Mouse (Mus musculus): Measurements from ENCODE around the gene Nod1.
"Not testable (repeated sequence)": the region's sequence is repeated elsewhere in the genome, so short reads cannot be mapped to it uniquely, and the experiment has no call there.

Gene Nod1

DNA sequence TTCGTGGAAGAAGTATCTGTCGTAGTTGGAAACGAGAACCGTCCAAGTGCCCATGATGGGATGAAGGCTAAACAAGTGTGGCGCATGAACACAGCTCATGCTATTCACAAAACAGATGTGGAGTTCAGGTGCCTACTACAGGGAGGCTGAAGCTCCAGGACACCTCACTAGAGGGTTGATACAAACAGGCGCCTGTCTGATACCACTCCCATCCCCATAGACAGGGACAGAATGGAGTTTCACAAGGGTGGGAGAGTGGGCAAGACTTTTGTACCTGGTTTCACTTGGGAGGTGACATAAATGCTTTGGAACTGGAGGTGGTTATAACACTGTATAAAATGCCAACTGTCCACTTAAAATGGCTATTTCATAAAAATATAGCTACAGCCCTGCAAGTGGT, 7.0 kb upstream of the Nod1 start:
- no peak for DNase-seq

DNA sequence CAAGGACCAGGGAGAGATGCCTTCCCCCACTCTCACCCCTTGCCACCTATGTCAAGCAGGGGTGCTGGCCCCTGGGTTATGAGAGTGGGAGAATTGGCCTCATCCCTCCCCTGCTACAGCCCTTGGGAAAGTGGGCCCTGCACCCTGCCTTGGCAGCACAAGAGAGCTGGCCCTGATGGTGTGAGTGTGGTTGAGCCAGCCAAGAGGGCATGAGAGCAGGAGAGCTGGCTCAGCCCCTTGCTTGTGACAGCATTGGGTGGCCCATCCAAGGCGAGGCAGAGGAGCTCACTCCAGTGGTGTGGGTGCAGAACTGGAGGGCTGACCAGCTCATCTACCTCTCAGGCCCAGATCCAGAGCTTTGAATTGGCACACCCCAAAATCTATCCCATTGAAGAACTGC, 3.2 kb upstream of the Nod1 start:
- no peak for DNase-seq

DNA sequence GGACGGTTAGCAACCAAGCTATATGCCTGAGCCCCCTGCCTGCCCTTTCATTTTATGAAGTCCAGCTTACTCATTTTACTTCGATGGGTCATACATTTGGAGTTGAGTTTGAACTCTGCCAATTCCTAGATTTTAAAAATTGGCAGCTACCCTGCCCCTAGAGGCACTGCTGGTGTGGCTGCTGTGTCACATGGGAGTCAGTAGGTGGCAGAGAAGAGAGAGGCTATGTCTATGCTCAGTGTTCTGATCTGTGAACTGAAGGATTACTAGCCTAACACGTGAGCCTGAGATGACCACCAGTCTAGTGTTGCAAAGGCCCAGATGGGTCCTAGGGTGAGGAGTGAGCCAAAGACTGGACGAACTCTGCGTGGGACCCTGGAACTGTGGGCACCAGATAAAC, 2.1 kb upstream of the Nod1 start:
- no peak for DNase-seq

DNA sequence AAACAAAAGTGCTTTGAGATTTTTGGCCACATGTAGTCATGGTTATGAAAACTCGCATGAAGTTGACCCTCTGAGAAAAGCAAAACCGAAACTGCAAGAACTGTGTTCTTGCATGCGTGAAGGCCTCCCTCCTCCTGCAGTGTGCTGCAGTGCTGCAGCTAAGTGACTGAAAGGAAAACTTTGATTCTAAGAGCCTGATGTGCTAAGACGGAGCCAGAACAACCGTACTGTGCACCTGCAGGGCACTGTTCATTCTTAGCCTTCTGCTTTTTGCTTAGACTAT, 458 bp upstream of the Nod1 start:
- DNase-seq, result no peak

DNA sequence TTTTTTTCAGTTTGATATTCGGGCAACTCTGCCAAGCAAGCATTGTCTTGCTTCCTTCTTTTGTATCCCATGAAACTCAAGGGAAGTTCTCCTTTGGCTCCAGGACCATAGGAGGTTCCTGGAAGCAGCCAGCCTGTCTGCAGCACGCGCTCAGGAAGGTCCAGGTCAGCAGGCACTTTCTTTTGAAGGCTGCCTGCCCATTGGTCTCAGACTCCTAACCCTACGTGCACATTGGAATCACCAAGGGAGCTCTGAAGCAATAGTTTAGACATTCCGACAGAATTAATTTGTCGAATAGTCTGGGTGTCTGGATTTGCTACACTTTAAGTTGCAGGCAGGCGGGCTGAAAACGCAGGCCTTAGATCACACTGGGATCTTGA, 691 bp downstream of the Nod1 start:
- no peak for DNase-seq

DNA sequence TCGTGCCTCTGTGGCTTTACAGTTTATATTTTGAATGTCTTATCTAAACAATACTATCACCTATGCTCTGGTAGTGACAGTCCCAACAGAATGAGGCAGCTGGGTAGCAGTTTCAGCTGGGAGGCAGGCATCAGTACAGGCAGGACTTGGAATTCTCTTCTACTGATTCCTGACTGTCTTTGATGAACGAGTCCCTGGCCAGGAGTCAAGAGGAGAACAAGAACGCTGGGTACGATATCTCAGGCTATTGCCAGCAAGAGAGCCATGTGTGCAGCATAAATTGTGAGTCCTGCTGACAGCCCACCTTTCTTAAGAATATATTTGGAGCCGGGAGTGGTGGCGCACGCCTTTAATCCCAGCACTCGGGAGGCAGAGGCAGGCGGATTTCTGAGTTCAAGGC, 1.9 kb downstream of the Nod1 start:
- no peak for DNase-seq

DNA sequence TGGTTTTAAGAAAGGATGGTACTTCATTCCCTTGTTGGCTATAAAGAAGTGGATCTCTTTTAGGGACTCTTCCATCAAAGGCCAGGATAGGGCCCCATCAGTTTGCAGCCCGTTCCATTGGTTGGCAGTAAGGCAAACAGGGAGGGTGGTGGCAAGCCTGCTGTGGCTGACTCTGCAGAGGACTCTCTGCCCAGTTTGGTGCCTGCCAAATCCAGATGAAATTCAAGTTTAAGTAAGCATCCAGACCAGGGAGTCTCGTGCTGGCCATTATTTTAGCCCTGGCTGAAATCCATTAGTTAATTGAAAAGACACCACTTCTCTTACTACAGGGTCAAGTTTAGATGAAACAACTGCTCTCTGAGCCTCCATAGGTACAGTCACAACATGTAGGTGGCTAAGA, 2.6 kb downstream of the Nod1 start:
- no peak for DNase-seq

DNA sequence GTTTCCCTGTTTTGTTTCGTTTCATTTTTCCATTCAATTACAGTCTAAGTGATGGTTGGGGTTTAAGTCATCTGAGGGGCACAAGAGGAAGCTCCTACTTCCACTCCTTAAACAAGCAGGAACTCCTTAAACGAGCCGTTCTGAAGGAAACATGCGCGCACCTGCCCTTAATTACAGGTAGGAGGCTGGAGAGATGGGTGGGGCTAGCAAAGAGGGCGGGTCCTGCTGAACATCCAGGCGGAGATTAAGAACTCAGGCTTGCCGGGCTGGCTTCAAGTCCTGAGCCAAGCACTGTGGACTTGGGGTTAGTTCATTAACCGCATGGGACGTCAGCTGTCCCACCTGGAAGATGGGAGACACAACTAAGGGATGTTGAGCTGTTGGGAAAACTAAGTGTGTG, 4.8 kb downstream of the Nod1 start:
- no peak for DNase-seq

DNA sequence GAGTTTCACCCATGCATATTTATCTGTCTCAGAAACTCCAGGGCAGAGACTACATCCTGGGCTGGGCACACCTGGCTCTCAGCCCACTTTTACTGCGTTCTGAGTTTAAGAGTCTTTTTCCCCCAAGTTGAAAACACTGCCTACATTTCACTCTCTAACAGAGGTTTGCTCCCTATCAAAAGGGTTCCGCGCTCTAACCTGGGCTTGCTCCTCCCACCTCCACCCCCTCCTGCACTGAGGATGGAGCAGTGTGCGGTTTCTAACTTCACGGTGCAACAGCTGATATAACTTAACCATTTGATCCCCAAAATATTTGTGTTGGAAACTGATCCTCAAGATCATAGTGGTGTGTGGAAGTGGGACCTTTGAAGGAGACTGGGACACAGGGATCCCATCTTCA, 7.2 kb downstream of the Nod1 start:
- no peak for DNase-seq

DNA sequence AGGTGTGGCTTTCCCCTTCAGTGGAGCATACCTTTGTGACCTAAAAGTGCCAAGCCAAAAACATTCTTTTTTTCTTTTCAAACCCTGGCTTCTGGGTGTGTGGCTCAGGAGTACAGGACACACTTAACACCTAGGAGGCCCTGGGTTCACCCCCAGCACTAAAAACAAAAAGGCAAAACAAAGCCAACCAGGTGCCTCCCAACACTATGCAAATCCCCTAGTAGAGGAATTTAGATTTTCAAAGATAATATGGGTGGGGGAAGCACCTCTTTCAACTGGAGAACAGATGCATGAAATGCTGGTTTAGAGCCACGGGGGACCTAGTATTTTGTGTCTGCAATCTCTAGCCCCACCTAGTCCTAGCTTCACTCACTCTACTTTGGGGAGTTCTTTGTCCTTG, 7.7 kb downstream of the Nod1 start:
- DNase-seq, result no peak

DNA sequence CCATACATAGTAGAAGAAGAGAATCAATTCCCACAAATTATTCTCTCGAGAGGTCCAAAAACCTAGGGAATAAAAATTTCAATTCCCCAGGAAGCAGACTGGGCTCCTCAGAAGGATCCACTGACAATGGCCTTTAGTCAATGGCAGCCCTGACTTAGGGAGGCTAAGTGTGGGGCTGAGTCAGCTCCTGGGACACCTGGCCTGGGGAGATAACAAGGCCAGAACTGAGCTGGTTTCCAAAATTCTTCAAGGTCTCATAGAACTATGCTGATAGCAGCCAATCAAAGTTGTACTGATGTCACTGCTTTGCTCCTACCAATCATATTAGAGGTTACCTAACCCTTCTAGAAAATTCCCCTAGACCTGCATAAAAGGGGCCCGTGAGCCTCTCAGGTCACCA, 8.8 kb downstream of the Nod1 start:
- no peak for DNase-seq

DNA sequence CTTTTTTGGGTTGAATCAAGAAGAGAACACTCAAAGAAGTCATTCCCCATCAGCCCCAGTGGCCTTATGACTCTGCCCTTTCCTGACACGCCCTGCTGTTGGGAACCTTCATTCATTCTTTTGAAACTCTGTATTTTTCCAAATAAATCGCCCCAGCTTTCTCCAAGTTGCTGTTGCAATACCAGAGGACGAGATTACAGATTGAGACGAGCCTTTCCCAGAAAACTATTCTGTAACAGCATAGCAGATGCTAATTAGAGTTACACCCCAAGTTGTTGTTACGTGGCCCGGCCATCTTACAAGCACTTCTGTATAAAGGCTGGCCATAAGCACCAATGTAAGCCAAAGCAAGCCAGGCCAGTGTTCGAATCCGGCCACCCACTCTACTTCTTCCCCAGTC, 14.8 kb downstream of the Nod1 start:
- DNase-seq, result no peak

DNA sequence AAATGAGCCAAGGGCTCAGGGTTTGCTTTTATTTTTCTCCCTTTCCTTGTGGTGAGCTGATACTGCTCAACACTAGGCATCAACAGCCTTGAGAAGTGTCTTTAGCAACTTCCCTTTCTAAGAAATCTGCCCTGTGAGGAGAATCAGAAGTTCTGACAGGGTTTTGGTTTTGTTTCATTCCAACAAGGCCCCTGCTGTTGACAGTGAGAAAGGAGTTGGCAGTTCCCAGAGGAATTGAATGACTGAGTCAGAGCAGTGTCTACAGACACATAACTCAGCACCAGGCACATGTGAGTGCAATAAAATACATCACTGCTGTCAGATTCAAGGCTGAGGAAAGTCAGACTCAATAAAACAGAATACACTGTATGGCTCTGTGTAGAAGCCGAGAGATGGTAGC, 16.0 kb downstream of the Nod1 start:
- DNase-seq, result no peak

DNA sequence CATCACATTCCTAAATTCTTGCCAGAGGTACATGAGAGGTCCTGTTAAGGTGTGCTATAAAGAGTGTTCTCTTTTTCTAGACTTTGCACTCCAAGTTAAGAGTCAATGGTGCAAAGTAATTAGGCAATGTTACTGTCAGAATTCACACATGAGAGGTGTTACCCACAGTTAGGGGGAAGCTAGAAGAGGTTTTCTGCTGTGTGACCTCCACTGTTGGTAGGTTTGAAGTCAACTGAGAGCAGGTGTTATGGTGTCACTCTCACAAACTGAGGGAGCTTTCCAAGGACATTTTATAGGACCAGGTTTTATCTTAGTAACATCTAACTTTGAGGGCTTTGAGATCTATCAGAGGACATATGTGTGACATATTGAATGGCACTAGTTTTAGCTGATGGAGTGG, 16.5 kb downstream of the Nod1 start:
- no peak for DNase-seq

DNA sequence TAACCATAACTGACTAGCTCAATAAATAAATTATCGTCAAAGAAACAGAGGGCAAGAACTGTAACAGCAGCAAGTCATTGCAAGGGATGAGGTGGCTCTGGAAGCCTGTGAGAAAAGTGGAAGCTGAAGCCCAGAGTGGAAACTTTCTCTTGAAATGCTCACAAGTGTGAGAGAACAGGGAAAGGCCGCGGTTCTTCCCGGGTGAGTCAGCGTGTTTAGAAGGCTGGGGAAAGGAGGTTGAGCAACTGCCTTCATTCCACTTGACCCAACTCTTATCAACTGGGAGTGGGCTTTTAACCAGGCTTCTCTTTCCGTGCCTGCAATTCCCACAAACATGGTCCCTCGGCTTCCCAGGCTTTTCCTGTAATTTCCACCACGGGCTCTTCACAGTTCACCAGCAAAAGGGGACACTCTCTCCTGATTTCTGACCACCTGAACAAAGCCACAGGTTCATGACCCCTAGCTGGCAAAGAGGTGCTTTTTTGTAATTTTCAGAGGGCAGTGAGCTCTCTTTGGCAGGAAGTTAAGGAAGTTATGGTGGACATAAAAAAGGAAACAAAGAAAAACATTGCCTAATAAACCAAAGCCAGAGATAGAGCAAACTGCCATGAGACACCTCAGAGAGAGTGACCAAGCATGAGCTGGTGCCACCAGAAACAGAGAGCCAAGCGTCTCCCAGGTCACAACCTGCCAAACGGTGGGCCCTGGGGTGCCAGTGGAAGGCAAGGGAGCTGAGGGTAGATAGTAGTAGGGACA, 17.6 kb downstream of the Nod1 start:
- no peak for DNase-seq

DNA sequence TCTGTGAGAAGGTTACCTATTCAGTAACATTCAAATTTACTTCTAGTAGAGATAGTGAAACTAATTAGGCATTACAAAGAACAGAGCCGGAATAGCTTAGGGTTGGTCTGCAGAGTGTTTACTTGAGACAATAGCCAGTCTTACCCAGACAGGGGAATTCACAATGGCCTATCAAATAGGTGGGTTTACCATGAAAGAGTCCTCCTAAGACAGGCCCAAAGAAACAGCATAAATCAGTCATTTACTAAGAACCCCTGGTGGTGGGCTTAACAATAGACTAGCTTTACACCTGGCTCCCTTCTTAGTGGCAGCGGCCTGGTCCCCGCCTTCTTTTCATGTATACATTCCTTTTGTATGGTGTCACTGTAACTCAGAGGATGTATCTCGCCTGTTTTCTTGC, 19.0 kb downstream of the Nod1 start:
- not testable (repeated sequence) for DNase-seq

DNA sequence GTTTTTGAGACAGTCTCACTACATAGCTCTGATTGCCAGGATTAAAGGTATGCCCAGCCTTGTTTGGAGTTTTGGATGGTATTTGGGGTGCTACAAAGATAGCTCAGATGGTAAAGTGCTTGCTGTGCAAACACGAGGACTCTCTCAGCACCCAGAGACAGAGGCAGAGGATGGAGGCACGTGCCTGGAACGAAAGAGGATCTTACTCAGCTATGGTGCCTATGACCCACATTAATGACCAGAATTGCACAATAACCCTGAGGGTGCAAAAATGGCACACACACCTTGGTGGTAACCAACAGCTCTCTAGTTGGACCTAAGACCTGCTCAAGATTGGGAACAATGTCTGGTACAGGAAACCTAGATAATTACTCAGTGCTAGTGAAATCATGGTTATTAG, 19.9 kb downstream of the Nod1 start:
- no peak for DNase-seq

DNA sequence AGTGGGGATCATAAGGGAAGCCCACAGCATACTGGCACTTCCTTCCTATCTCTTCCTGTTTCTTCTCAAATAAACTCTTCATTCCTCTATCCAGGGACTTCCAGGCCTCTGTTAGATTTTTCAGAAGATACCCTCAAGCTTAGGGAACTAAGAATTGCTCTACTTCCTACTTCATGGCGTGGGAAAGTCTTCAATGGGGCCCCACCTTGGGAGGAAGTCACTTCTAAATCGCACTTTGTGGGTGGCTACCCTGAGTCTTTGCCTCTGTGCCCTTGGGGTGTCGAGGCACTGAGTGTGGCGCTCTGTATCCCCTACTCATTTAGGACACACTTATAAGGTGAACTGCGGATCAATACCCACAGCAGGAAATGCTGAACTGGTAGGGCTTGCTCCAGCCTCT, 23.7 kb downstream of the Nod1 start:
- DNase-seq, result no peak

DNA sequence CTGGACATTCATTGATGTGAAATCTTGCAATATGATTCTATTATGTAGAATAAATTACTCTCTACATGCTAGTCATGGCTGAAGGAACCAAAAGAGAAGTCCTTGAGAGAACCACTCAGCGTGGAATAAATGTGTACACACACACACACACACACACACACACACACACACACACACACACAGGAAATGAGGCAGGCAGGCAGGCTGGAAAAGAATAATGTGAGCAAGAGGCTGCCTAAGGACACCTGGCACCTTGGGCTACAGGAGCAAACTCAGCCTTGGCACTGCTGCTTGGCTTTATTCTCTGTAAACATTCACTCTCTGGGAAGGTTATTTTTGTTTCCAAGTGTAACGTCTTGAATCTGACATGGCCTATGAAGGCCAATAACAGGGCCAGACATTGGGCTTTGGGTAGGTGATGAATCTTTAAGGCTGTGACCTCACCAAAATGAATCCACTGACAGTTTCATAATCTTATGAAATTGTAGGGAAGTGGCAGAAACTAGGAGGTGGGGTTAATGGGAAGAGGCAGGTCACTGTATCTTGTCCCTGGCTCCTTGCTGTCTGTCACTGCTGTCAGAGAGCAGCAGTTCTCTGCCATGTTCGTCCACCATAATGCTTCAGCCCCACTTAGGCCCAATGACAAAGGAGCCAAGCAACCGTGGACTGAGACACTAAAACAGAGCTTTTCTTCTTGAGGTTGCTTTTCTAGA, 26.0 kb downstream of the Nod1 start:
- no peak for DNase-seq

DNA sequence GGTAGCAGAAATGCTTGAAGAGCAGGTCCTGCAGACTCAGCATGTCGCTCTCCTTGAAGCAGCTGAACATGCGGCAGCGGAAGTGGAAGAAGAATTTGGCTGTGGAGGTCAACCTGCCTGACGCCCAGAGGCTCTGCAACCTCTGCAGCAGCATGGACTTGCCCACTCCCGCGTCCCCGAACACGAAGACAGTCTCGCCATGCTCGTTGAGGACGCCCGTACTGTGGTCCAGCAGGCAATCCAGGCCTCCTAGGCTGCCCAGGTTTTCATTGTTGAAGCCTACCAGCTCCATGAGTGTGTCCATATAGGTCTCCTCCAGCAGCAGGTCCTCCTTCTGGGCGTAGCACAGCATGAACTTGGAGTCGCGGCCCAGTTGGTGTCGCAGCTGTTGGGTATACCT, 27.9 kb downstream of the Nod1 start:
- DNase-seq, result no peak

DNA sequence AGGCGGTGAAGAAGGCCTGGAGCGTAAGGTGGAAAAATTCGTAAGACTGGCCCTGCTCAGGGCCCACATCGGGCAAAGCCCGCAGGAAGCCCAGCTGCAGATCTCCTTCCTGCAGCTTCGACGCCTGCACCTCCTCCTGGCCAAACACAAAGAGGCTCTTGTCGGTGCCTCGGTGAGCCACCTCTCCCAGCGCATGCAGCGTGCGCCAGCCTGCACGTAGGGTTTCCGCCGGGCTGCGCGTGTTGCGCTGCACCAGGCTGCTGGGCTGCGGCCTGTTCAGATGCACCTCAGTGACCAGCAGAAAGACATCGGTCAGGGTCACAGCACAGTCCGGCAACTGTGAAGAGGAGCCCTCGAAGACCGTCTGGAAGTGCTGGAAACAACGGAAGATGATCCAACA, 28.7 kb downstream of the Nod1 start:
- DNase-seq, result no peak

DNA sequence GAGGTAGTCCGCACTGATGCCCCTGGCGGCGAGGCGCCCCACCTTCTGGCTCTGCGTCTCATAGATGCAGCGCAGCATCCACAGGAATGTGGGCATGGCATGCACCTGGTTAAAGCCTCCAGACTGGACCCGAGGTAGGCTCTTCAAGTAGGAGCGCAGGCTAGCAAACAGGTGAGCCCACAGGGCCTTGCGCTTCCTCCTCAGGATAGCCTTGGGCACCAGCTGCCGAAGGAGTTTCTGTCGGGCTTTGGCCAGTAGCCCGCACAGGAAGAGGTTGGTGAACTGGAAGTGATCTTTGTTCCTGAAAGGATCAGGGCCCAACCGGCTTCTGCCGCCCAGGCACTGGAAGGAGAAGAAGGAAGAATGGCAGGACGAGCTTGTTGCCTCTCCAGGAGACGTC, 29.1 kb downstream of the Nod1 start:
- DNase-seq, result no peak

DNA sequence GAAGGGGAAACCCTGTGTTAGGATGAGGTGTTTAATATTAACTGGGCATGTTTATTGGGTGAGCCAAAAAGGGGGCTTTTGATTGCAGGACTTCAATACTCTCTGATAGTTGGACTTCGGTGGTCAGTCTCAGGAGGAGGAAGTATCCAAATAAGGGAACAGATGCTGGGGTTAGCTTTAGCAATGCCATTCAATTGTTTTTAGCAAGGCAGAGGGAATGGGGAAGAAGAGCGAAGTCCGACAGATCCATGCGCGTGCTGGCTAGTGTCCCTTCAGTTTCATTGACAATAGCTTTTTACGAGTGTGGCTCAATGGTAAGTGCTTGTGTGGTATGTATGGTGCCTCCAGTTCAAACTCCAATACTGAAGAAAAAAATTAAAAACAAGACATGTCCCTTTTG, 31.3 kb downstream of the Nod1 start:
- no peak for DNase-seq

DNA sequence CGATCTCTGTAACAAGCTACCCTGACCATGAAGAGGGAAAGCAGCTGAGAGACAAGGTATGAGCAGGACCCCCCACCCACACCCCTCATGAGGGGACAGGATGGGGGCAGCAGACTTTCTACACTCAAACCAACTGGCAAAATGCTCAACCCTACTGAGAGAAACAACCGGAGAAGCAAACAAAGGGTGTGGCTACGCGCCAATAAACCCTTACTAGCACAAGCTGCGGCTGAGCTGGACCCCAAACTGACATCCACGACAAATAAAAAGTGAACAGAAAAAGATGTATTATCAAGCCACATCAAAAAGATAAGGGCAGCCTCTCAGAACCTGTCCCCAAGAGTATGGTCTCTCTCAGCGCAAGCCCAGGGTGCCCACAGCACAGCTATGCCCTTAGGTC, 32.3 kb downstream of the Nod1 start:
- DNase-seq, result no peak

DNA sequence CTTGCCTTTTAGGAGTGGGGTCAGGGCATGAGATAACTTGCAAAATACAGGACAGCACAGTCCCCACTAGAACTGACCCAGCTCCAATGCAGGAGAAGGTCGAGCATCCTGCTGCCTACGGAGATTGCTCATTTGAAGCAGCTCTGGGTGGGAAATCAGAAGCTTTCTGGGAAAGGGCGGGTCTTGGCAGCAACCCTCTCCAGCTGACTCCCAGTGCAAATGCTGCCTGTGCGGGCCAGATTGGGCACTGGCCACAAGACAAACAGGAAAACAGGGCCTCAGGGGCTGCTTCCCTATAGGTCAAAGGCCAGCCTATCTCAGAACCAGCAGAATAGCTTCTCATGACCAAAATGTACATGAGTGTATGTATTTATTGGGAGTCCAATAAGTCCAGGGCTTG, 32.8 kb downstream of the Nod1 start:
- no peak for DNase-seq

Data from right cerebral cortex, adult 18-20 months (tissue).